Mouse (Mus musculus) gastrocnemius, postnatal 36 days (tissue): ENCODE data around the gene Kcnd2. TPM values are rescaled to one million over a fixed set of nuclear protein-coding genes. Genes with fewer than 3 reads are reported as not detected.

Experiments used
- DNase-seq, 2 experiments: peaks; one replicate each; pipeline ENCODE4 v3.0.0; 2022
- intact Hi-C: fragments of 180-260 bp; cut with DNase I; formaldehyde crosslinking; loops from one replicate; pipeline ENCODE4 v1.15.1; 2025
- total RNA-seq, 2 experiments: library from RNA; stranded (reverse); gene quantifications; 2 replicates each; pipeline ENCODE4 v1.2.3; 2021

Kcnd2 gene
- total RNA-seq, 2 experiments from 2014 or later, result not detected

- no peak for DNase-seq
- intact Hi-C loops, result no loop called here
Observed at GRCm38 (mm10) chr6:21413656-21414055, 198.4 kb downstream of the Kcnd2 start.

GRCm38 (mm10) chr6:21418246-21418645 lies 202.9 kb downstream of the Kcnd2 start:
- no peak for DNase-seq
- intact Hi-C loops, result no loop called here

GRCm38 (mm10) chr6:21424202-21424785 lies 209.0 kb downstream of the Kcnd2 start:
- intact Hi-C loops, result no loop called here
- no peak for DNase-seq

GRCm38 (mm10) chr6:21431120-21431519 lies 215.8 kb downstream of the Kcnd2 start:
- DNase-seq, result no peak
- intact Hi-C loops, result no loop called here

GRCm38 (mm10) chr6:21464719-21465118 lies 249.4 kb downstream of the Kcnd2 start:
- intact Hi-C loops, result no loop called here
- no peak for DNase-seq

GRCm38 (mm10) chr6:21471891-21472544 lies 256.7 kb downstream of the Kcnd2 start:
- no peak for DNase-seq
- intact Hi-C loops, result no loop called here

GRCm38 (mm10) chr6:21482714-21483113 lies 267.4 kb downstream of the Kcnd2 start:
- intact Hi-C loops, result no loop called here
- DNase-seq, result no peak

GRCm38 (mm10) chr6:21488536-21488935 lies 273.2 kb downstream of the Kcnd2 start:
- intact Hi-C loops, result no loop called here
- no peak for DNase-seq

GRCm38 (mm10) chr6:21502921-21503320 lies 287.6 kb downstream of the Kcnd2 start:
- intact Hi-C loops, result no loop called here
- no peak for DNase-seq

- no peak for DNase-seq
- intact Hi-C loops, result no loop called here
Observed at GRCm38 (mm10) chr6:21510621-21511239, 295.4 kb downstream of the Kcnd2 start.

GRCm38 (mm10) chr6:21520351-21520750 lies 305.0 kb downstream of the Kcnd2 start:
- intact Hi-C loops, result no loop called here
- no peak for DNase-seq

GRCm38 (mm10) chr6:21527489-21528074 lies 312.3 kb downstream of the Kcnd2 start:
- no peak for DNase-seq
- intact Hi-C loops, result no loop called here

GRCm38 (mm10) chr6:21534009-21534408 lies 318.7 kb downstream of the Kcnd2 start:
- intact Hi-C loops, result no loop called here
- no peak for DNase-seq

GRCm38 (mm10) chr6:21534820-21535219 lies 319.5 kb downstream of the Kcnd2 start:
- DNase-seq, result no peak
- intact Hi-C loops, result no loop called here

- DNase-seq, result no peak
- intact Hi-C loops, result no loop called here
Observed at GRCm38 (mm10) chr6:21551501-21551900, 336.2 kb downstream of the Kcnd2 start.

- intact Hi-C loops, result no loop called here
- no peak for DNase-seq
Observed at GRCm38 (mm10) chr6:21570964-21571363, 355.7 kb downstream of the Kcnd2 start.

GRCm38 (mm10) chr6:21590156-21590555 lies 374.9 kb downstream of the Kcnd2 start:
- intact Hi-C loops, result no loop called here
- DNase-seq, result no peak

- no peak for DNase-seq
- intact Hi-C loops, result no loop called here
Observed at GRCm38 (mm10) chr6:21597424-21597823, 382.1 kb downstream of the Kcnd2 start.

- intact Hi-C loops, result no loop called here
- no peak for DNase-seq
Observed at GRCm38 (mm10) chr6:21609381-21610059, 394.2 kb downstream of the Kcnd2 start.

GRCm38 (mm10) chr6:21629989-21630388 lies 414.7 kb downstream of the Kcnd2 start:
- no peak for DNase-seq
- intact Hi-C loops, result no loop called here

- intact Hi-C loops, result no loop called here
- no peak for DNase-seq
Observed at GRCm38 (mm10) chr6:21655681-21656080, 440.4 kb downstream of the Kcnd2 start.
